Mouse (Mus musculus): ENCODE measurements at regions not wholly inside any gene's neighbourhood (a gene's known extent, or its start where the extent isn't known, plus 50 kb on each side); places are given as distances from the start of the nearest gene placed in this dataset.
"Not testable (repeated sequence)": the region's sequence is repeated elsewhere in the genome, so short reads cannot be mapped to it uniquely, and the experiment has no call there.

DNA sequence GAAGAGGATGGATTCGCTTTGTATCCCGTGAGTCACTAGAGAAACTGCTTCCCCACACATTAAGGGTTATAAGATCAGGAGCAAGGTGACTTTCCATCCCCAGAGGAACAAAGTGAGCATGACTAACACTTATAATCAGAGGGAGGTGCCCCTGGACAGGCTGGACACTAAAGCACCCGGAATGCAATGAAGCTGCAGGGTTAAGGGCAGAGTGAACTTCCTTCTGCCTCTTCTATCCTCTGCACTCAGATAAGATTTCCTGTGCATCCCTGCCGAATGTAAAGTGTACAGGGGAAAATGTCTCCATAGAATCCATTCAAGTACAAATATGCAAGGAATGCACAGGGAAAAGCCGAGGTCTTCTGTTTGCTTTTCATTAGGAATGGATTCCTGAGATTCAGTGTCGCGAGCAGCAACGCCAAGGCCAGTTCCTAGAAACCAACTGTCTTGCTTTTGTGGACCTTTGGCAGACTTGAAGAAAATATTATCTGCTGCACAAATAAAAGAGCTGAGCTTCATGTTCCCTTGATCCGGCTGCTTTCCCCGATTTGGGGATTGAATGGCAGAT, 58.5 kb upstream of the Fbxl7 start:
- no peak for DNase-seq

DNA sequence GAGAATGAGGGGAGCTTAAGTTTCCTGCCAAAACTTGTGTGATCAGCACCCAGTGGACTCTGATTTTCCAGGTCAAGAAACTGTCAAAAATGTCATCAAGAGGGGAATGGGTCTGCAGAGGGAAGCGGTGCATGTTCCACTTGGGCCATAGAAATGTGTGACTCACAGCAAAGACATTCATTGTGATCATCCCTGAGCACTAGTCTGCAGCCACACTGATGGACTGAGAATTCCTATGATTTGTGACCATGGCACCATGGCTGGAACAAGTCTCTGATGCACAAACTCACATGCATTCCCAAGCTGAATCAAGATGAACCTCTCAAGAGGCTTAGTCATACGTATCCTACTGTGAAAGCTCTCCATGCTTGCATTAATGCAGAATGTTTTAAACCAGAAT, 63.6 kb upstream of the Fbxl7 start:
- no peak for DNase-seq

DNA sequence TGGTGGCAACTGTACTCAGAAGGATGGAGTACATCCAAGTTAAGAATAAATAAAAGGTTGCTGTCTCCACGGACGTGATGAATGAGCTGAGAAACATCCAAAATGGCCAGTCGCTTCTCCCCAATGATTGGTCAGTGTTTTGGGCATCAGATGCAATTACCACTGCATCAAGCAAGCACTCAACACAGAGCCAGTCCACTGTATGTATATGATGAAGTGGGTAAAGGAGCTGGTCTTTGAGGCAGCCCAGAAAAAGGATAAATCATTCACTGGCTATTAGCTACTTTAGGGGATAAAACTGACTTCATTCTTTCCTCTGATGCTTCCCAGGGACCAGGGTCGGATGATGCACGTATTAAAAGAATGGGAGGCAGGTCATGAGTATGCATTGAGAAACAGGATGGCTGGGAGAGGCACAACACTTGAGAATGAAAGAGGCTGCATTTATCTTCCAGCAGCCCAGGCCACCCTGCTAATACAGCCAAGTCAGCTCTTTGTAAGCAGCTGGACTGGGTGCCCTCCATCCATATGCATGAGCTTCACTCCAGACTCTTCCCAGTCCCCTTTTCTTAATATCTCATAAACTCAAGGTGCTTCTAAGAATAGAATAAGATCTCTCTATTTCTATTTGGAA, 73.1 kb upstream of the Fbxl7 start:
- DNase-seq, result no peak

DNA sequence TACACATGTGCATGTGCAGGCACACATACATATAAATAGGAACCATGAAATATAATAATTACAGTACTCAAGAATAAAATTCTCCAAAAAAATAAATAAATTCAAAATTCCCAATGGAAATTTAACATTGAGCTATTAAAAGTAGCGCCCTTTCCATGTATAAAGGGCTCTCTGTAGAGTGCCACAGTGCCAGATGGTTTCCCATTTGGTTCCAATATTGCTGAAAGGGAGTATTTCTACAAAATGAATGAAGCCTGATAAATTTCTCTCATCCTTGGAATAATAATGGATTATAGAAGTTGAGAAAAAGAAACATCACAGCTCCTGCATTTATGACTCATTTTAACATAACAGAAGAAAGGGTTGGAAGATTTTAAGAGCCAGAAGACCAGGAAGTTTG, 75.4 kb upstream of the Fbxl7 start:
- DNase-seq, result no peak

DNA sequence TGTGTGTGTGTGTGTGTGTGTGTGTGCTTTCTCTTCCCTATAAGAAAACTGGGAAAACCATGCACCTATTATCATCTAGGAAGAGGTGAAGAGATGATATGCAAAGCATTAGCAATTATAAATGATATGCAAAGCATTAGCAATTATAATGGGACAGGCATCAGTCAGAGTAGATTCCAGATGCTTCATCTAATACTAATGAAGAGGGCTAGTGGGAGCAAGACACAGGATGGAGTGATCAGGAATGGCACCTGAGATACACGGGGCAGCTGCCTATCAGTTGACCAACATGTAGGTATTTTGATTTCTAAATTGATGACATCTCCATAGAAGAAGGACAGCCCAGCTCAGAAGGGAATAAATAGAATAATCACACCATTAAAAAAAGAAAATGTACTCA, 97.7 kb upstream of the Fbxl7 start:
- no peak for DNase-seq

DNA sequence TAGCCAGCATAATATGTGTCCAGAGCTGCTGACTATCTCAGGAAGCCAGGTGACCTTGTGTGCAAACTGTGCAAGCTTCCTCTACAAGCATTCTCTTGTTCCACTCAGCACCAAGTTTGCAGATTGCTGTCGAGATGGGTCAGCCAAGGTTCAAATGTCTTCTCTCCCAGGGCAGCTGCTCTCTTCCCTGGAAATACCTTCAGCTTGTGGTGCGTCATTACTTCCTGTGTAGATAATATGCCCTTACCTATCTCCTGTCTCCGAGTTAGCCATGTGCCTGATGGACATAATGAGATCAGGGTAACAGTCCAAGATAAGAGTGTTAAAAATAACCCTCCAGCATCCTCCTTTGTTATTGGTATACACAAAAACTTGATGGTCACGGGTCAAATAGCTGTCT, 113.7 kb upstream of the Fbxl7 start:
- DNase-seq, result no peak

DNA sequence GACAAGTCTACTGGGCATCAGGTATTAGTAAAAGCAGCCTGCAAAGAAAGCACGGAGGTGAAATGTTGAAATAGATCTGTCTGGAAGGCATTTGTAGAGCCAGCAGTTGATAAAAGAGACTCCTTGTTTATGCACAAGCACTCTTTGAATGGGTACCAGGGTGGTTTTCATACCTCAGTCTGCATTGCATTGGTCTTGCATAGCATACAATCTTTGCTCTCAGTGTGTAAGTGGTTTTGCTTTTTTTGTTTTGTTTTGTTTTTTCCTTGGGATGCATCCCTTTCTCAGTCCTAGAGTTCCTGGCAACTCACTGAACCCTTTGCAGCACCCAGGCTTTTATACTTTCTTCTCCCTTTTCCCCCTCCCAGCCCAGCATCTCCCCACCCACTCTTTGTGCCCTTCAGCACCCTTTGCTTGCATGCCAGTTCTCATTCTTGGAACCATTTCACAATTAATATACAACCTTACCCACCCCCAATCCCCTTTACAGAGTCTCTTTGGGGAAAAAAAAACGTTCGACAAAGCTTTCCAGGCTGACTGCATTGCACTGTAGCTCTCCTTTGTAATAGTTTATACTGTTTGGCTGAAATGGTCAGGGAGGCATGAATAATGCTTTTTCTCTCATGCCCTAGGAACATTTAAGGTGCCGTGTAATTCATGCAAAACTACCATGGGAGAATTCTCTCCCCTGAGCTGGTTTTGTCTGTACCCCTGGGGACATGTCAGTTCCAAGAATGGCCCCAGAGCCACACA, 118.7 kb upstream of the Fbxl7 start:
- no peak for DNase-seq

DNA sequence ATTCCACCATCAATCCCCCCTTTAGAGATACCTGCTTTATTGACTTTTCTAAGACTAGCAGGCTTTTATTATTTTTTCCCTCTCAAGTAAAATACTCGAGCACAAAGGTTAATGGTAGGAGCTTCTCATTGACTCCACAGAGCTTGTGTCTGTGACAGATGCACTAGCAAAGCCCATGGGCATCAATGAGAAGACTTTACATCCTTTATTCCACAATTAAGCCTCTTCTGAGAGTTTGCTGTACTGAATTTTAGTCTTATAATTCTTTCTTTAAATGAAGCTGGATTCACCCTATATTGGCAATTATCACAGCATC, 119.2 kb upstream of the Fbxl7 start:
- DNase-seq, result no peak

DNA sequence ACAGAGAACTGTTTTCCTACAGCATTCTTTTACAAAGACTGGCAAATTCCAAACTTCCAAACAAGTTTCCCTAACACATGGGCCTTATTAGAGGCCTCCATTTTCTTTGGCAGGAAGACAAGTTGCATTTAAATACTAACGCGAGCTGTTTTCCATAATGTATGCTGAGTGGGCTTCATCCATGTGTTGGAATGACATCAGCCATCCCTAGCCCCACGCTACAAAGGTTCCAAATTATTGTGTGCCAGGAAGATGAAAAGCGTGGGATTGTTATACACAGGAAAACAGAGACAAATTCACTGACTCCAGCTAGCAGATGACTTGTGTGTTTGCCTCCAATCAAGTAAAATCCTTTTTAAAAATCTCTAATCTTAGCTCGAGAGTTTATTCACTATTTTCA, 125.1 kb upstream of the Fbxl7 start:
- no peak for DNase-seq

DNA sequence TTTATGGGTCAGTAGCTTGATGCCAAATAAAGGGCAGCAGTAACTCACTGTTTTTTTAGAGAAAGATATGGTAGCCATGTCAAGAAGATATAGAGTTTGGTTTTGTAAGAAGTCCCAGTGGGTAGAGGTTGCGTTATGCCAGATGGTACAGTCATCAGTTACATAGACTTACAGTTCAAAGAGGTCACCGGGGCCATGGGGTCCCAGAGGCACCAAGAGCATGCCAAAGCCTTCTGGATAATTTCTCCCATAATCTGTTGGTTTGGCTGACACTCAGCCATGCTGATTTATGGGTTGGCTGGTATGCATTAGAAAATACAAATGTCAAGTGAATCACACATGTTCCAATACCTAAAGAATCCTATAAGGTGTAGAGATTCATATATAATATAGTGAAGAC, 137.9 kb upstream of the Fbxl7 start:
- no peak for DNase-seq

DNA sequence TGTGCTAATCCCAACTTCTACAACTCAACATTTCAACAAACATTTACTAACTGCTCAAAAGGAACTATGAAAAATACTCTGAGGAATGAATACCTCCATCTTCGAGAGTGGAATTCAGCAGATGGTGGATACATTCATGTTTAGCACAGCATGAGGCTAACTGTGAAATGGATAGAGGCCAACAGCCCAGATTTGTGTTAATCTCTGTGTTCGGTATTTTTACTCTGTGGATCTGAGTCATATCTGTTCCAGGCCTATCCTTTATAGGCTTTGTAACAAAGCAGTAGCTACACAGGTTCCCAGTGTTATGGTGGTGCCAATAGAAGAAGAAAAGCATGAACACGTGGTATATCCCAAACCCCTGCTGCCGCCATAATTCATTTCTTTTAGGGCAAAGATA, 148.4 kb upstream of the Fbxl7 start:
- no peak for DNase-seq

DNA sequence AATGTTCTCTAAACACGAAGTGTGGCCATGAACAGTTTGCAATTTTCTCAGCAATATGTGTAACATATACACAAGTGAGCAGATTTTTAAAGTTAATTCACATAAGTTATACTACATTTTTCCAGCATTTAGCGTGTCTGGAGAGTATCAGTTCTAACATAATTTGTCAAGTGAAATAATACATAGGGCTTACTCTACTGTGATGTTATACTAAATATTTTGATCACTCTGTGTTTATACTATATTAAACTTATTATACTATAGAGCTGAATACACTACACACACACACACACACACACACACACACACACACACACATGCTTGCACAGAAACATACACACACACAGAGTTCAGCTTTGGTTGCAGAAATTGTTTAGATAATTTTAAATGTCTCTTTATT, 155.3 kb upstream of the Fbxl7 start:
- DNase-seq, result no peak

DNA sequence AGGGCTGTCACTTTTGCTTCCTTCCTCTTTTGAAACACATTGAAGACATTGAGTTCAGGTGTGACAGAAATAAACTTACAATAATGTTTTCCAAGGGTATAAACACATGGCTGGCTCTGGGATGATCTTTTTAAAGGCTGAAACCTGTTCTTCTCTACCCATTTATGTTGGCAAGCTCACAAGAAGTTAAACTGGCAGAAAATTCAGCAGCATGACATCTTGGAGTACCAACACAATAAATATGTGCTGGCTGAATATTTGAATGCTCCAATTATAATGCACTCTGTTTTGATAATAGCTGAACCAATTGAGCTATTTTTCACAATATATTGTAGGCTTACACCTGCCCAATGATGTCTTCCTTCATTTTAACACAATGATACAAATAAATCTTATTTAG, 168.1 kb upstream of the Fbxl7 start:
- DNase-seq, result no peak

DNA sequence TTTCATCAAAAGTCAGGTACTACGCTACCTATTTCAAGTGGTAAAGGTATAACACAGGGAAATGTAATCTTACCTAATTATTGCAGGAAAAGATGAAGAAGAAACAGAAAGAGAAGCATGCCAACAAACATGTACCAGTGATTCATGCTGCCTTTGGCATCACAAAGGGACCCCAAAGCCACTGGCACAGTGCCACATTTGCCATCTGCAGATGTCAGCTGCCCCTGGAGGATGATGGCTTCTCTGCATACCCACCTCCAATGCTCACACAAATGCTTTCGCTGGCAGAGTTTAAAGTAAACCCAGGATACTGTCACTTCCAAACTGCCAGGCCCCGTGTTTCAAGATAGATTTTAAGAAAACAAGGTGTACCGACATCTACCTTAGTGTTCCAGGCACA, 168.6 kb upstream of the Fbxl7 start:
- DNase-seq, result no peak

DNA sequence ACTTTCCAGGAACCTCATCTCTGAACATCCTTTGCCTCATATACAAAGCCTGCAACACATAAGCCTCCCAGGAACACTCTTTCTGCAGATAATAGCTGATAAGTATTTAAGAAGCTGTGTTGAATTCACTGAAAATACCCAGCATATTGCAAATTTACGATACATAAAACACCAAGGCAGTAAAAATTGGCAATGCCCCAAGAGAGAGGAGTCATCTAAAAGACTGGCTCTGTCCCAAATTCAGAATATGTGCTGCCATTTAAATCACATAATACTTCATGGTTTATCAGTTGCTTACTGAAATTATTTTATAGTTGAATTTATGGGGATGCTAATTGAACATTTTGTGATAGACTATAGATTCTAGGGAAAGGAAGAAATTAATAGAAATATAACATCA, 172.3 kb upstream of the Fbxl7 start:
- DNase-seq, result no peak

DNA sequence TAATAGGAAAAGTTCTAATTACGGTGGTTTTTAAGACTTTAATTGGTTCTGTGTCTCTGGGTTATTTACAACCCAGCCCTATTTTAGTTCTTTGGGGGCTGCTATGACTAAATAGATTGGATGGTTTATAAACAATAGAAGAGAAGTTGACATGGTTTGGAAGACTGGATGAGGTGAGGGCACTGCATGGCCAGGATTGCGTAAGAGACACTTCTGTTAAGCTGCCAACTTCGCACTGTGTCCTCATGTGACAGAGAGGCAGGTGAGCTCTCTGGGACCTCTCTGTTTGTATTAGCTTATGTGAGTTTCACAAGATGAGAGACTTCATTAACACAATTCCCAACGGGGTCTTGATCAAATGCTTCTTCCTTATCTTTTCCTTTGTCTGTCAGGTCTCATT, 182.5 kb upstream of the Fbxl7 start:
- no peak for DNase-seq

DNA sequence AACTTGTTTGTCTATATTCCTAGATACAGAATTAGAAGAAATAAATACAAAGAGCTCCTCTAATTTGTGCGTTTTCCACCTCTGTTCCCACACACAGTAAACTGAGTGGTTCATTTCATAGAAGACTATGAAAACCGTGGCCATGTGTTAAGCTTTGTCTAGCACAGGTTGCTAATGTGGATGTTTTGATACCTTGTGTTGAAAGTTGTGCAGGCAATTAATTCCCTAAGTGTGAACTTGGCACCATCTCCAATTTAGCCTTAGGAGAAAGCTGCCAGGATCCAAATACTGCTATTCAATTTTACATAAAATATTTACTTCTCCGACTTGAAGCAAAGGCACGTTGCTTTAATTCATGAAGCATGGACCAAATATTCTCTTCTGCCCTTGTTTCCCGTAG, 187.4 kb upstream of the Fbxl7 start:
- DNase-seq, result no peak

DNA sequence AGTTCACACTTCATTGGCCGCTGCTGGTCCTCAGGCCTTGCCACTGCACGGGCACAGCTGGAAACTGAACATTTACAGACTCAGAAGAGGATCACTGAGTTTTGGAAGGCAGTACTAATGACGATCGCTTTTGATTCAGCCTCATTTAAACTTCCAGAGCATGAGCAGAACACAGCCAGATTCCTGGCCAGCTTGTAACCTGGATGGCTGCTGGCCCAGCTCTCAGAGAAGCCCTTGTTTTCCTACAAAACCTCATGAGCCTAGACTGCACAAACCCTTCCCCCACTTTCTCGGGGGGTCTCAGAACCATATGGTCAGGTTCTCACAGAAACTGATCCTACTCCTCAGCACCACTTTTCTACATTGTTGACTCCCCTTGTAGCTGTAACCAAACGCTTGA, 188.2 kb upstream of the Fbxl7 start:
- DNase-seq, result no peak

DNA sequence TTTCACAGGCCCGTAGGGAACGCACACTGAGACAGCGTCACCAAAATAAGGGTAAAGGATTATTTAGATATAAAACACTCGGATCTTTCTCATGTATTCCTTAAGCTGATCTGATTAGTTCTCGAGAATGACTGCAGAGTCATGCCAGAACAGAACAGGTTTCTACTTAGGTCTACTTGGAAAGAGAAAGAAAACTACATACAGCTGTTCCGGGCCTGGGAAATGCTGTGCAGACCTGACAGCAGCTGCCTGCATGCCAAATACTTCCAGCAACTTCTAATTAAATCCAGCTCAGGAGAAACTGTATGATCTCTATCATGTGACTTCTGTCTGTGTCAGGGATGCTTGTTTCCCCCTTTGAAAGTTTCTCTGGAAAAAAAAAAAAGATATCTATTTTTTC, 193.8 kb upstream of the Fbxl7 start:
- no peak for DNase-seq

DNA sequence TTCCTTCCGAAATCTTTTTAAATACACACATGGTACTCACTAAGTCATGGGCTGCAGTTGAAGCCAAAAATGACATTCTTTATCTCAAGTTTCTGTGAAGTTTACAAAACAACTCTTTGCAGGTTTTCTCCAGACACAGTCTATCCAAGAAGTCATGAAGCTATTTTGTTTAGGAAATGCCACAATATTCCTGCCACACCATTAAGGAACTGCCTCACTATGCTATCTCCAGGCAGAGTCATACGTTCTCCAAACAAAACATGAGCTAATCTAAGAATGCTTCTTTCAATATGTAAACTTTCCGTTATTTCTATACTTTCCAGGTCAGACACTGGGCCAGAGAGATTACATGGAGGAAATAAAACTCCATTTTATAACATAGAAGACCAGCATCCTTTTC, 198.7 kb upstream of the Fbxl7 start:
- no peak for DNase-seq

DNA sequence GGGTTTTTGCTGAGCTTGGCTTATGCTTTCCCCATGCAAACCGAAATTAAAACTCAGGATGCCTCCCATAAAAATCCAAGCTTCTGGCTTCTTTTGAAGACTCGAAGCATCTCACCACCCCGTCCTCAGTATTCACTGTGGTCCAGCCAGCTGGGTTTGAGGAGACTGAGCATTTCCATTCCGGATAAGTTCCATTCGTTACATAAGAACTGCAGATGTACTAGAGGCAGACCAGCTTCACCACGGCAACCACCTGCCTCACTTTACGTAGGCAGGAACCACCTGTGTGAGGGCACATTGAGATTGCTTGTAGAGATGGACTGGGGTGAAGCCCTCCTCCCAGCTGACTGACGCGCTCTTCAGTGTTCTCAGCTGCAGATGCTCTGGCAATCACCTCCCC, 199.9 kb upstream of the Fbxl7 start:
- DNase-seq, result no peak

DNA sequence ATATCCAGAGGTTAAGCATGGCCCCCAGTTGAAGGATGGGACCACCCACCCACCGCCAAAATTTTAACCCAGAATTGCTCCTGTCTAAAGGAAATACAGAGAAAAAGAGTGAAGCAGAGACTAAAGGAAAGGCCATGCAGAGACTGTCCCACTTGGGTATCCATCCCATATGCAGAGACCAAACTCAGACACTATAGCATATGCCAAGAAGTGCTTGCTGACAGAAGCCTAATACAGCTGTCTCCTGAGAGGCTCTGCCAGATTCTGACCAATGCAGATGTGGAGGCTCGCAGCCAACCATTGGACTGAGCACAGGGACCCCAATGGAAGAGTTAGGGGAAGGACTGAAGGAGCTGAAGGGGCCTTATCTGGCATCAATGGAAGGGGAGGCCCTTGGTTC, 206.2 kb upstream of the Fbxl7 start:
- DNase-seq, result not testable (repeated sequence)

DNA sequence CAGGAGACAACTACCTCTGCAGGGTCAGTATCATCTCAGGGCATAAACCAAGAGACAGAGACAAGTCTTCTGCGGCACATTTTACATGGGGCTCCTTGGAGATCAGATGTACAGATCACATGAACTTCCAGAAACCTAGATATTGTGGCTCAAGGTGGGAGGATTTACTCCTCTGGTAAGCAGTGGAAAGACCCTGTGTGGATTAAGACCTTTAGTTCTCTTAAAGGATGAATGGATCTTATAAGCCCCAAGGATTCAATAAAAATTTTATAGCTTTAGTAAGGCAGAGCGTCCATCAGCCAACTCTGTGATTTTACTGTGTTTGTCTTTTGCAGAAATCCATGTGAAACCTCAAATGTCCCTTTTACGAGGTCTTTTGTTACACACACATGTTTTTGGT, 213.8 kb upstream of the Fbxl7 start:
- DNase-seq, result no peak

DNA sequence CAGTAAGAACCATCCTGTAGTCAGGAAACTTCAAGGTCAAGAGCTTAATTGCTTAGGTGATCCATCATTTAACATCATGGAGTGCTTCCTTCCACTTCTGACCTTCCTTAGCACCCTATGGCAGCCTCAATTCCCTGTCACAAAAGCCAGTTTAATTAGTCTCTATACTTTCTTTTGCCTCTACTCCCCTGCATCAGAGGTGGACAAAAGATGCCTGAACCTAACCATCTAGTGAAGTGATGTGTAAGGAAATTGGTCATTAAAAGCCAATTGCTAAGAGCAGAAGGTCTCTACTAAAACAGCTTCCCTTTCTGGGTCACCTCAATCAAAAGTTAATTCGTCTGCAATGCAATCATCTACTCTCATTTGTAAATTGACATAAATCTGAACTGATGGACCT, 234.3 kb upstream of the Fbxl7 start:
- DNase-seq, result no peak

DNA sequence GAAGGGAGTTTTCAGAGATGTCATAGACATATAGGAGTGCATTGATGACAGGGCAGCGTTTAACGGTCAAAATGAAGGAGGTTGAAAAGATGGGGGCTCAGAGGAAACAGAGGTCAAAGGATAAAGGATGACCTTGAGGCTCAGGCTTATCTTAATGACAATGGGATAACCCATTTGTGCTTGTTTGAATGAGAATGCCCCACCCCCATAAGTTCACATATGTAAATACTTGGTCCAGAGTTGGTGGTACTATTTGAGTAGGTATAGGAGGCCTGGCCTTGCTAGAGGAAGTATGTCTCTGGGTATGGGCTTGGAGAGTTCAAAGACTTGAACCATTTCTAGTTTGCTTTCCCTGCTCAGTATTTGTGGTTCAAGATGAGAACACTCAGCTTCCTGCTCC, 237.4 kb upstream of the Fbxl7 start:
- DNase-seq, result no peak
